Mouse (Mus musculus): ENCODE measurements around the gene Gkap1.

DNA sequence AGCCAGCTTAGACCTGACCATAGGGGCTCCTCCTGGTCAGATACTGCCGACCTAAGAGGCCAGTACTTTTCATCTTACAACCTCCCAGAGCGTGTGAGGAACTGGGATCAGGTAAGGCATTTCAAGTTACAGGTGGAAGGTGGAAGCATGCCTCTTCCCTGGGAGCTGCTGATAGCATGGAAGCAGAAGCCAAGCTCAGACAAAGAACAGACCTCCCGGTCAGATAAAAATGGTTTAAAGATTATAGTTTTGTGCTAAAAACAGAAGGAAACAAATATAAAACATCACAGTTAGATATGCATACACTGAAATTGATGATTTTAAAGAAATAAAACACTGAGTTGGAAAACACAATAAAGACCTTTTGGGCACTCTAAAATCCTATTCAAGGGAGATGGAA lies 8.6 kb downstream of the Gkap1 start:
- TF ChIP-seq ZC3H11A (IDR thresholded peaks at IDR 0.05; ENCODE audit: borderline replicate concordance, low read depth, low read length), result no peak
- TF ChIP-seq CHD2 (IDR thresholded peaks at IDR 0.05; ENCODE audit: low read depth, low read length), result no peak
- TF ChIP-seq ZNF384 (IDR thresholded peaks at IDR 0.05; ENCODE audit: low read depth, low read length), result no peak
- TF ChIP-seq MAFK (IDR thresholded peaks at IDR 0.05; ENCODE audit: insufficient read depth, low read depth, low read length), result no peak
- TF ChIP-seq HCFC1 (IDR thresholded peaks at IDR 0.05; ENCODE audit: borderline replicate concordance, insufficient read depth, low read length), result no peak
